Comparison of ENCODE assay signal across 11 mouse cellular contexts in genomic region chr5:140371671-140372070, GRCm38 (mm10). TPM values are rescaled to one million over a fixed set of nuclear protein-coding genes. Genes with fewer than 3 reads are reported as not detected.
DNase-seq lines count a peak whose midpoint lies in the region; ATAC-seq lines count a peak whose summit lies in the region.
"Had no signal": no experiment of that assay in that cellular context is flagged by ENCODE, and none has a peak within 500 bp of the region (broad histone marks: within the 10 kb centered on the region; RNA-seq: fewer than 3 reads in every experiment).

No protein-coding gene starts in this region.

- peaks cover 2% of the 10 kb centered on the region; the same call in 1 of the 2 replicates for H3K4me1 ChIP-seq in forebrain, embryonic 15.5 days
- no peaks in the 10 kb centered on the region for H3K4me1 ChIP-seq in forebrain, embryonic 11.5 days (replicated peaks; ENCODE audit: control insufficient read depth, insufficient read depth, low read length)
- H3K4me1 ChIP-seq in limb, embryonic 12.5 days (replicated peaks): peaks cover 5% of the 10 kb centered on the region

- H3K9ac ChIP-seq in forebrain, embryonic 15.5 days (replicated peaks): no peak overlapping the region
- no peak overlapping the region for H3K9ac ChIP-seq in forebrain, embryonic 11.5 days (ENCODE audit: low read length)
- H3K9ac ChIP-seq in limb, embryonic 12.5 days (replicated peaks): no peak overlapping the region
- H3K9ac ChIP-seq: liver, embryonic 15.5 days had no signal

- DNase-seq in forebrain, embryonic 11.5 days (ENCODE audit: low spot score): no peak
- DNase-seq in brain, adult 2 months (ENCODE audit: low read depth, low spot score): peak; percentile 75
- DNase-seq in layer of hippocampus, adult 9-10 months (ENCODE audit: low spot score): peak; percentile 66
- DNase-seq in cerebellum, adult 11 months: no peak
- DNase-seq in cerebellum, postnatal 4 days (ENCODE audit: low spot score in 2 of 2): no peak

- no peaks in the 10 kb centered on the region for H3K27me3 ChIP-seq in forebrain, embryonic 15.5 days
- no peaks in the 10 kb centered on the region for H3K27me3 ChIP-seq in forebrain, embryonic 11.5 days (ENCODE audit: control insufficient read depth, insufficient read depth, low read length)
- H3K27me3 ChIP-seq in limb, embryonic 12.5 days: no peaks in the 10 kb centered on the region
- H3K27me3 ChIP-seq: liver, embryonic 15.5 days had no signal

- no peak overlapping the region for H3K4me2 ChIP-seq in forebrain, embryonic 15.5 days (replicated peaks)
- H3K4me2 ChIP-seq in forebrain, embryonic 11.5 days (ENCODE audit: low read depth, low read length, severe bottlenecking): no peak overlapping the region
- no peak overlapping the region for H3K4me2 ChIP-seq in limb, embryonic 12.5 days
- H3K4me2 ChIP-seq: liver, embryonic 15.5 days had no signal

- peak; percentile 73 for ATAC-seq in forebrain, embryonic 15.5 days (replicated peaks)
- ATAC-seq in forebrain, embryonic 11.5 days (replicated peaks; ENCODE audit: low FRiP score): no peak
- ATAC-seq in limb, embryonic 12.5 days (ENCODE audit: insufficient number of reproducible peaks, insufficient read depth, low FRiP score, low TSS enrichment, low read depth): no peak
- no peak for ATAC-seq in erythroblast, adult 5-6 weeks (replicated peaks; ENCODE audit: low FRiP score, poor library complexity, severe bottlenecking)
- ATAC-seq: hindbrain, postnatal 0 days had no signal

- no peaks in the 10 kb centered on the region for H3K36me3 ChIP-seq in forebrain, embryonic 15.5 days
- H3K36me3 ChIP-seq in forebrain, embryonic 11.5 days (ENCODE audit: control insufficient read depth, insufficient read depth, low read length): no peaks in the 10 kb centered on the region
- H3K36me3 ChIP-seq in limb, embryonic 12.5 days: no peaks in the 10 kb centered on the region
- H3K36me3 ChIP-seq: liver, embryonic 15.5 days had no signal

- no peak overlapping the region for H3K4me3 ChIP-seq in forebrain, embryonic 15.5 days
- no peak overlapping the region for H3K4me3 ChIP-seq in forebrain, embryonic 11.5 days (ENCODE audit: low read depth, low read length)
- no peak overlapping the region for H3K4me3 ChIP-seq in limb, embryonic 12.5 days (replicated peaks)
- H3K4me3 ChIP-seq: liver, embryonic 15.5 days; myocyte had no signal

- no peak overlapping the region for H3K27ac ChIP-seq in forebrain, embryonic 15.5 days (replicated peaks)
- H3K27ac ChIP-seq in forebrain, embryonic 11.5 days (ENCODE audit: low read depth, low read length): no peak overlapping the region
- H3K27ac ChIP-seq in limb, embryonic 12.5 days: peak overlapping the region; percentile 41; the same call in 1 of the 2 replicates
- H3K27ac ChIP-seq: hindbrain, postnatal 0 days had no signal

- H3K9me3 ChIP-seq in forebrain, embryonic 15.5 days: no peaks in the 10 kb centered on the region
- no peaks in the 10 kb centered on the region for H3K9me3 ChIP-seq in forebrain, embryonic 11.5 days (ENCODE audit: control insufficient read depth, low read length)
- H3K9me3 ChIP-seq in limb, embryonic 12.5 days: no peaks in the 10 kb centered on the region
- H3K9me3 ChIP-seq: liver, embryonic 15.5 days had no signal

- WGBS in forebrain, embryonic 15.5 days: 73% methylated on average over 3 of the region's 3 CpGs
- WGBS in forebrain, embryonic 11.5 days: 93% methylated on average over 3 of the region's 3 CpGs
- 92% methylated on average over 3 of the region's 3 CpGs for WGBS in limb, embryonic 12.5 days

RNA-seq across cellular contexts. Expression of gene Snx8, which starts 17.4 kb away (rescaled TPM):
- polyA plus RNA-seq in forebrain, embryonic 15.5 days (2015; fragmentation: Nextera tagmentation; extraction: Ambion mirVana): 17.9 and 18.8 TPM in 2 replicates
- 10.6 and 12.3 TPM in 2 replicates for polyA plus RNA-seq in forebrain, embryonic 11.5 days (2014; fragmentation: Nextera tagmentation; extraction: Ambion mirVana)
- polyA plus RNA-seq in limb, embryonic 12.5 days (2016; fragmentation: Nextera tagmentation; extraction: Ambion mirVana): 20.0 and 20.5 TPM in 2 replicates
- 1.0 and 1.2 TPM in 2 replicates for total RNA-seq in erythroblast, adult 5-6 weeks (2015; ENCODE audit: low replicate concordance)
- 0.94 and 1.7 TPM in 2 replicates for total RNA-seq in erythroblast, adult 5-6 weeks (2017; ENCODE audit: low replicate concordance)

RNA-seq across cellular contexts. Expression of gene Mrm2, which starts 40.0 kb away (rescaled TPM):
- 21.3 and 22.1 TPM in 2 replicates for polyA plus RNA-seq in forebrain, embryonic 15.5 days (2015; fragmentation: Nextera tagmentation; extraction: Ambion mirVana)
- polyA plus RNA-seq in forebrain, embryonic 11.5 days (2014; fragmentation: Nextera tagmentation; extraction: Ambion mirVana): 21.0 and 22.3 TPM in 2 replicates
- 21.7 and 25.2 TPM in 2 replicates for polyA plus RNA-seq in limb, embryonic 12.5 days (2016; fragmentation: Nextera tagmentation; extraction: Ambion mirVana)
- total RNA-seq in erythroblast, adult 5-6 weeks (2015; ENCODE audit: low replicate concordance): 2.5 TPM in 1 of 2 replicates, not detected in the other
- 0.42 and 1.7 TPM in 2 replicates for total RNA-seq in erythroblast, adult 5-6 weeks (2017; ENCODE audit: low replicate concordance)

RNA-seq across cellular contexts. Expression of gene Eif3b, which starts 47.5 kb away (rescaled TPM):
- polyA plus RNA-seq in forebrain, embryonic 15.5 days (2015; fragmentation: Nextera tagmentation; extraction: Ambion mirVana): 96.7 and 102 TPM in 2 replicates
- polyA plus RNA-seq in forebrain, embryonic 11.5 days (2014; fragmentation: Nextera tagmentation; extraction: Ambion mirVana): 177 and 215 TPM in 2 replicates
- 187 and 189 TPM in 2 replicates for polyA plus RNA-seq in limb, embryonic 12.5 days (2016; fragmentation: Nextera tagmentation; extraction: Ambion mirVana)
- total RNA-seq in erythroblast, adult 5-6 weeks (2015; ENCODE audit: low replicate concordance): 58.0 and 74.0 TPM in 2 replicates
- 17.0 and 37.8 TPM in 2 replicates for total RNA-seq in erythroblast, adult 5-6 weeks (2017; ENCODE audit: low replicate concordance)

RNA-seq across cellular contexts. Expression of gene Nudt1, which starts 50.2 kb away (rescaled TPM):
- polyA plus RNA-seq in forebrain, embryonic 15.5 days (2015; fragmentation: Nextera tagmentation; extraction: Ambion mirVana): 22.3 and 22.9 TPM in 2 replicates
- 42.2 and 51.2 TPM in 2 replicates for polyA plus RNA-seq in forebrain, embryonic 11.5 days (2014; fragmentation: Nextera tagmentation; extraction: Ambion mirVana)
- polyA plus RNA-seq in limb, embryonic 12.5 days (2016; fragmentation: Nextera tagmentation; extraction: Ambion mirVana): 48.3 and 52.1 TPM in 2 replicates
- 10.0 and 11.7 TPM in 2 replicates for total RNA-seq in erythroblast, adult 5-6 weeks (2015; ENCODE audit: low replicate concordance)
- total RNA-seq in erythroblast, adult 5-6 weeks (2017; ENCODE audit: low replicate concordance): 5.3 and 10.3 TPM in 2 replicates

RNA-seq across cellular contexts. Expression of gene Mad1l1, which starts 50.3 kb away (rescaled TPM):
- 33.8 and 35.5 TPM in 2 replicates for polyA plus RNA-seq in forebrain, embryonic 15.5 days (2015; fragmentation: Nextera tagmentation; extraction: Ambion mirVana)
- 52.7 and 53.8 TPM in 2 replicates for polyA plus RNA-seq in forebrain, embryonic 11.5 days (2014; fragmentation: Nextera tagmentation; extraction: Ambion mirVana)
- 55.9 and 57.2 TPM in 2 replicates for polyA plus RNA-seq in limb, embryonic 12.5 days (2016; fragmentation: Nextera tagmentation; extraction: Ambion mirVana)
- total RNA-seq in erythroblast, adult 5-6 weeks (2015; ENCODE audit: low replicate concordance): 2.7 and 4.8 TPM in 2 replicates
- 22.4 and 44.6 TPM in 2 replicates for total RNA-seq in erythroblast, adult 5-6 weeks (2017; ENCODE audit: low replicate concordance)

Comparison
In these comparisons a context has a peak if more than half of its experiments do, and no peak if none do; other contexts are left out.
1. DNase-seq: peak in brain, adult 2 months (single experiment) and layer of hippocampus, adult 9-10 months (single experiment); none in forebrain, embryonic 11.5 days (single experiment), cerebellum, adult 11 months (single experiment) and cerebellum, postnatal 4 days (0 of 2).